Mouse (Mus musculus) inflammation-experienced regulatory T-cells, adult 6 months (primary cell): ENCODE measurements at regions not wholly inside any gene's neighbourhood (a gene's known extent, or its start where the extent isn't known, plus 50 kb on each side); places are given as distances from the start of the nearest gene placed in this dataset.

Source experiments
- ATAC-seq: one replicate; pipeline ENCODE4 v1.8.0; 2017

- ATAC-seq = no peak
Measured at GRCm38 (mm10) chr1:194332639-194333038, 285.4 kb upstream of the Plxna2 start.

DNA sequence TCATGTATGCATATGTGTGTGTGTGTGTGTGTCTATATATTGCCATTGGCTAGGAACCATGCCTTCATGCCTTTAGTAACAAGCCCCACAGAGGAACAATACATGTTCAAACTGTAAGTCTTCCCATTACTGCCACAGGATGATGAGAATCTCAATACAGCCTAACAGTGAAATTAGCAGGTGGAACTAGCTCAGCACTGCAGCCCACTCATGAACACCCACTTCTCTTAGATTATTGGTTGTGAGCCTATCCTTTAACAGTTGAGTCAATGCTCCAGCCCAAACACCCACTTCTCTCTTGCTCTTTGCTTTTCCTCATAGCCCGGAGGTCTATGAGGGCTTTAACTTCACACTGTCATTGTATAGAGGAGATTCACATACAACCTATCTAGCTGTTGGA lies 287.5 kb upstream of the Plxna2 start:
- ATAC-seq = no peak

GRCm38 (mm10) chr1:194320320-194321036 lies 297.5 kb upstream of the Plxna2 start:
- no peak for ATAC-seq

- no peak for ATAC-seq
Measured at GRCm38 (mm10) chr1:194318351-194318750, 299.7 kb upstream of the Plxna2 start.

GRCm38 (mm10) chr1:194315593-194315992 lies 302.4 kb upstream of the Plxna2 start:
- ATAC-seq = no peak

- no peak for ATAC-seq
Measured at GRCm38 (mm10) chr1:194310373-194310772, 307.6 kb upstream of the Plxna2 start.

DNA sequence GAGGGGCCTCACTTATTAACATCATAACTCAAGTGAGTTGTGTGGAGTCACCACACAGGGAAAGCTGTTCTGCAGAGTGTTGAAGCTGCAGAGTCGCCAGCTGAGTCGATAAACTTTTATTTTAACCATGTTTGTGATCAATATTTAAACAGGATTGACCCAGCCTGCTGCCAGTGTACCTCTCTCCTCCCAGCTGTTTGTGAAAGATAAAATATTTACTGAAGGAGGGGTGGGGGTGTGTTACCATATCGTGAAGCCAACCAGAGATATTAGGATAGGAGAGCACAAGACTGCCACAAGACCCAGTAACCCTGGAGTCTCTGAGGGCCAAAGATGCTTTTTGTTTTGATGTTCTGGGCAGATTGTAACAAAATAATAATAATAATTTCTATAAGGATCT lies 309.4 kb upstream of the Plxna2 start:
- ATAC-seq = no peak

GRCm38 (mm10) chr1:194303951-194304350 lies 314.1 kb upstream of the Plxna2 start:
- ATAC-seq = no peak

DNA sequence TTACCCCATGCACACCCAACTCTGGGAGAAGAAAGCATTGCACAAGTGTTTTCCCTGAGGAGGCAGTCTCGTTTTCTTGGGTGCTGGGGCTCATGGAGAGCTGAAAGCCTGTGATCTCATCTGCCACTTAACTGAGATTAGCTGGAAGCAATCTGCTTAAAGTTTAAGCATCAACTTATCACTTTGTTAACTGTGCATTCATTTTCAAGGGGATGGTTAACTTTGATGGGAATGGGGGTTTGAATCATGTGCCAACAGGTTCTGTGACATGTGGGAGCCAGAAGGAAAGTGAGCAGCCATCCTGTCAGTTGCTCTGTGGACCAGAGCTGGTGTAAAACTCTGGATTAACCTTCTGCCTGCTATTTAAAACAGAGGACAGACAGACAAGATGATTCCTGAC lies 315.2 kb upstream of the Plxna2 start:
- no peak for ATAC-seq

DNA sequence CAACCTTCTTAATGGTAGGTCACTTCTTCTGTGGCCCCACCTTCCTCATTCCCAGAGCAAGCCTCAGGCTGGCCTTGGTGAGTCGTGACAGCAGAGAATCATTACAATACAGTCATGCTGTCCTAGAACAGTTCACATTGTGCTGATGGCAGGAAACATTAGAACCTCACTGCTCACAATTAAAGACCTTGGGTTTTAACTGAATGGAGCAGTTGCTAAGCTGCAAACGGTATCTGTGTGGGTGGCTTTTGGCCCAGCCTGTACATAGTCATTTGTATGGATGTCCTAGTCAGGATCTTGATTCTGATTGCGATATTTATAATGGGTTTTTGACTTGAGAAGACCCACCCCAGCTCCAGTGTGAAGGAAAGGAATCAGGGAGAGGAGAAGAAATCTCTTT lies 336.1 kb upstream of the Plxna2 start:
- ATAC-seq = no peak

GRCm38 (mm10) chr1:194268028-194268427 lies 350.0 kb upstream of the Plxna2 start:
- ATAC-seq = no peak

DNA sequence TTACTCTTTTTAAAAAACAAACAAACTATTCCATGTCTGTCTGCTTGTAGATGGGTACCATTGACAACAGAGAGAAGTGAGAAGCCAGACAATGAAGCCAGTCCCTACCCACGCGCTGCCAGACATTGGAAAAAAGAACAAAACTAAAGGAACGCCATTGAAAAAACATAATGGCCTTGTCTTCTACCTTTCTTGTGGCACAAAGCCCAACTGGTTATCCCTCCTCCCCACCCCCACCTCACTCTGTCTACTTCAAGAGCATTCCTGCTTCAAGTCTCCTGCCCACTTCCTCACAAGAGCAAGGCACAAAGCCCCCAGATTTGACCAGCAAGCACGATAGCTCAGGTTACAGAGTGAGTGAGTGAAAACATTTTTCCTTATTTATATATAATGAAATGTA lies 355.6 kb upstream of the Plxna2 start:
- no peak for ATAC-seq

GRCm38 (mm10) chr1:194259957-194260356 lies 358.1 kb upstream of the Plxna2 start:
- ATAC-seq = no peak

- ATAC-seq = no peak
Measured at GRCm38 (mm10) chr1:194244776-194245366, 373.1 kb upstream of the Plxna2 start.

DNA sequence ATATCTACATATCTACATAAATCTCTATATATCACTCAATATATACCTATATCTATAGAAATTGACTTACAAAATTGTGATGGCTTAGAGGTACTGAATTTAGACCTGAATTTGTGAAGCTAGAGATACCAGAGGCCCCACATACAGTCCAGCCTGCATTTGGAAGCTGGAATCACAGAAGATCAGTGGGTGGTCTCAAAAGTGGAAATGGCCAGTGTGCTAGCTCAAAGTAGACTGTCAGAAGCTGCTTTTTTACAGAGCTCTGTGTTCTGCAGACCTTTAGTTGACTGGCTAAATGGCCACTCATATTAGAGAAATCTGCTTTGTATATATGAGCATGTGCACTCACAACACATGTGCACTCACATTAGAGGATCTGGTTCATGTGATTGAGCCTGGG lies 376.9 kb upstream of the Plxna2 start:
- no peak for ATAC-seq

DNA sequence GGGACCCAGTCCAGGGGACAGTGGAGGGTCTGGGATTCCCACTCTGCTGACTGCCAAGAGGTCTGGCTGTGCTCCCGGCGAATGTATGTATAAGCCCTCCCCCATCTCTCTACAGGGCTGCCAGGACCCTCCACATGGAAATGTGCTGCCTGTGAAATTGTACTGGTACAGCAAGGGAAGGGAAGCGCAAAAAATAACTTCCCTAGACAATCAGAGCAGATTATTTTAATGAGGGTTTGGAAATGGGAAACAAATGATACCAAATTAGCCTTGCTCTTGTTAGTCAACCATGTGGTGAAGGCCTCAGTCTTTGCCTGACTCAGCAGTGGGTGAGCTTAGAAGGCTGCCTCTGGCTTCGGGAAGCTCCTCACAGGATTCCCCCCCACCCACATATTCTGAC lies 386.8 kb upstream of the Plxna2 start:
- ATAC-seq = no peak

GRCm38 (mm10) chr1:194226550-194227160 lies 391.4 kb upstream of the Plxna2 start:
- no peak for ATAC-seq

GRCm38 (mm10) chr1:194225786-194226185 lies 392.2 kb upstream of the Plxna2 start:
- no peak for ATAC-seq

DNA sequence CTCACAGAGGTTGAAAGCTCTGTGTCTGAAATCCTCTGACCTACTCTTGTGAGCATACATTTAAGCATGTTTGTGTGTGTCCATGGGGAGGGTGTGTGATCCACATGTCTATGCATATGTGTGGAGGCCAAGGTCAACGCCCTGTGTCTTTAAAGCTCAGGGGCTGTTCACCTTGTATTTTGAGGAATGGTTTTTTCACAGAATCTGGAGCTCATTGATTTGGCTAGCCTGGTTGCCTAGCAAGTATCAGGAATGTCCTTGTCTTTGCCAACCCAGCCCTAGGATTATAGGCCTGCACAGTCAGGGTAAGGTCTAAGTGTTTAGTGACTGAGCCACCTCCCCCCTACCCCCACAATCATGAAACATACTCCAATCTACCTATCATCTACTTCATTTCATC lies 394.0 kb upstream of the Plxna2 start:
- no peak for ATAC-seq

- ATAC-seq = no peak
Measured at GRCm38 (mm10) chr1:194223610-194224009, 394.4 kb upstream of the Plxna2 start.

GRCm38 (mm10) chr1:194223015-194223414 lies 395.0 kb upstream of the Plxna2 start:
- ATAC-seq = no peak

GRCm38 (mm10) chr1:194208034-194209000 lies 409.7 kb upstream of the Plxna2 start:
- no peak for ATAC-seq

- ATAC-seq = no peak
Measured at GRCm38 (mm10) chr1:194197516-194197915, 420.5 kb upstream of the Plxna2 start.
